Mouse (Mus musculus): ENCODE measurements around the gene Wdr91. TPM values are rescaled to one million over a fixed set of nuclear protein-coding genes. Genes with fewer than 3 reads are reported as not detected.

Wdr91 gene
- polyA plus RNA-seq, 1 experiment: 60.2 TPM

DNA sequence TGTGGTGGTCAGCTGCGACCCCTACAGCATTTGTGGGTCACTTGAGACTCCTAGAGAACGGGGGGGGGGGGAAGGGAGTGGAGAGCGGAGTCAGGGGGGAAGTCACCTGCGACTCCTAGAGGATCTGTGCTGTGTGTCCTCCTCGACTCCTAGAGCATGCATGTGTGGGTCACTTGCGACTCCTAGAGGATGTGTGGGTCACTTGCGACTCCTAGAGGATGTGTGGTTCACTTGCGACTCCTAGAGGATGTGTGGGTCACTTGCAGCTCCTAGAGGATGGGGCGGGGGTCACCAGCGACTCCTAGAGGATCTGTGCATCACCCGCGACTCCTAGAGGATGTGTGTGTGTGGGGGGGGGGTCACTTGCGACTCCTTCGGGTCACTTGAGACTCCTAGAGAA, 11.3 kb upstream of the Wdr91 start:
- 73% methylated on average over 14 of the region's 14 CpGs for WGBS
- DNase-seq: no peak
- H3K36me3 ChIP-seq (ENCODE audit: control insufficient read depth, insufficient read depth, low read length): no peaks in the 10 kb centered on the region
- H3K27me3 ChIP-seq (ENCODE audit: control insufficient read depth, insufficient read depth, low read length): no peaks in the 10 kb centered on the region
- TF ChIP-seq CTCF (IDR thresholded peaks at IDR 0.05; ENCODE audit: borderline replicate concordance, control insufficient read depth, extremely low read depth, insufficient read depth, low read length, poor library complexity) (no peak), POLR2A (IDR thresholded peaks at IDR 0.05; ENCODE audit: control insufficient read depth, extremely low read depth, insufficient read depth, low read length, poor library complexity) (no peak)
- no peak overlapping the region for H3K4me3 ChIP-seq (ENCODE audit: control insufficient read depth, insufficient read depth, low read length)
- H3K27ac ChIP-seq (ENCODE audit: control insufficient read depth, insufficient read depth, low read length): no peak overlapping the region
- H3K4me1 ChIP-seq (replicated peaks; ENCODE audit: control insufficient read depth, insufficient read depth, low read length): no peaks in the 10 kb centered on the region

DNA sequence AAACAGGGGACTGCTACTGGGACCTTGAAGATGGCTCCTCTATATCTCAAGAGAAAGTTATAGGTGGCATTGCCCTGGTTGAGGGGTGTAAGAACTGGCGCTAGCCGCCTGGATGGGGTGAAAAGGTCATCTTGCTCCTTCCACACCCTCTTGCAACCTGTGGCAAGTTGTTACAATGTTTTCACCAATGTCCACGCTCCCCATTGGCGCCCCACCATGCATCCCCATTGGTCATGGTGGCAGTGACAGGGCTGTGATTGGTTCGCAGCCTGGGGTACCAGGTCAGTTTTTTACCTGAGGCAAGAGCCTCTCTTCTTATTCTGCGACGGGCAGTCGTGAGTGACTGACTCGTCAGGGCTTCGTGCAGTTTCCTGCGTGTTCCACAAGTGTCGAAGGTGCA, 10.0 kb upstream of the Wdr91 start:
- TF ChIP-seq CTCF (IDR thresholded peaks at IDR 0.05; ENCODE audit: borderline replicate concordance, control insufficient read depth, extremely low read depth, insufficient read depth, low read length, poor library complexity) (no peak), POLR2A (IDR thresholded peaks at IDR 0.05; ENCODE audit: control insufficient read depth, extremely low read depth, insufficient read depth, low read length, poor library complexity) (no peak)
- no peak overlapping the region for H3K4me3 ChIP-seq (ENCODE audit: control insufficient read depth, insufficient read depth, low read length)
- no peaks in the 10 kb centered on the region for H3K36me3 ChIP-seq (ENCODE audit: control insufficient read depth, insufficient read depth, low read length)
- 97% methylated on average over 12 of the region's 12 CpGs for WGBS
- no peaks in the 10 kb centered on the region for H3K27me3 ChIP-seq (ENCODE audit: control insufficient read depth, insufficient read depth, low read length)
- no peak for DNase-seq
- H3K4me1 ChIP-seq (replicated peaks; ENCODE audit: control insufficient read depth, insufficient read depth, low read length): no peaks in the 10 kb centered on the region
- H3K27ac ChIP-seq (ENCODE audit: control insufficient read depth, insufficient read depth, low read length): no peak overlapping the region

DNA sequence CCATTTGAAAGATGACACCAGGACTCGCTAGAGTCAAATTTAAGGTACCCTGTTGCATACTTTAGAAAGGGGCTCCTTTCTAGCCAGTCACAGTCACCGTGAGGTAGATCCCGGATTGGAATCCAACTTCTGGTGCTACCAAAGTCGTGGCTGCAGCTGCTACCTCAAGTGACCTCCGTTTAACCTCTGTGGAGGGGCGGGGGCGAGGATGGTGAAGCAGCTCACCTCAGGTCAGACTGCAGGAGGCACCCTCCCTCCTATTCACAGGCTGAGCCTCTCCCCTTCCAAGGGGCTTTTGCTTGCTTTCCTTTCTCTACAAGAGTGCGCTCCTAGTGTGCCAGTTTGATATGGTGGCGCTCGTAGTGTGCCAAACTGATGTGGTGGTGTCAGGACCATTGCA, 9.3 kb upstream of the Wdr91 start, which contains the start of gene Stra8:
TSS of gene Stra8 (plus strand) at position 208 of the 400 bp plus-strand sequence.
- WGBS: 82% methylated on average over 10 of the region's 10 CpGs
- no peaks in the 10 kb centered on the region for H3K36me3 ChIP-seq (ENCODE audit: control insufficient read depth, insufficient read depth, low read length)
- no peak for TF ChIP-seq CTCF (IDR thresholded peaks at IDR 0.05; ENCODE audit: borderline replicate concordance, control insufficient read depth, extremely low read depth, insufficient read depth, low read length, poor library complexity)
- no peak for TF ChIP-seq POLR2A (IDR thresholded peaks at IDR 0.05; ENCODE audit: control insufficient read depth, extremely low read depth, insufficient read depth, low read length, poor library complexity)

DNA sequence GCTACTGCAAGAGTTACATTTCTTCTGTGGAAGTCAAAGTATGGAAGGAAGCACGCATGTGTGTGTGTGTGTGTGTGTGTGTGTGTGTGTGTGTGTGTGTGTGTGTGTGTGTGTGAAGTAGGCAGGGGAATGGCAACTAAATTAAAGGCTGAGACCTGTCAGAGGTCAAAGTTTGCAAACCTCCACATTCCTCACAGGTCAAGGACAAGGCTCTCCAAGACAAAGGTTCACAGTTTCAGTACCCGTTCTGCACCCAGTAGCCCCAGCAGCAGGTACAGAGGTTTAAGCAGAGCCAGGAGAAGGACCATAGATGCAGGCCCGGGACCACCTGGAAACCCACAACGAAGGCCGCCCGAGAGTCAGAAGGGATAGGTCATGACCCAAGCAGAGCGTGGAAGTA, 8.5 kb upstream of the Wdr91 start:
- Histone ChIP-seq H3K36me3 (ENCODE audit: control insufficient read depth, insufficient read depth, low read length) (no peaks in the 10 kb centered on the region), H3K4me3 (ENCODE audit: control insufficient read depth, insufficient read depth, low read length) (no peak overlapping the region), H3K27ac (ENCODE audit: control insufficient read depth, insufficient read depth, low read length) (no peak overlapping the region), H3K4me1 (replicated peaks; ENCODE audit: control insufficient read depth, insufficient read depth, low read length) (no peaks in the 10 kb centered on the region), H3K27me3 (ENCODE audit: control insufficient read depth, insufficient read depth, low read length) (no peaks in the 10 kb centered on the region)
- no peak for DNase-seq
- no peak for TF ChIP-seq CTCF (IDR thresholded peaks at IDR 0.05; ENCODE audit: borderline replicate concordance, control insufficient read depth, extremely low read depth, insufficient read depth, low read length, poor library complexity)
- TF ChIP-seq POLR2A (IDR thresholded peaks at IDR 0.05; ENCODE audit: control insufficient read depth, extremely low read depth, insufficient read depth, low read length, poor library complexity): no peak
- WGBS: 92% methylated on average over 7 of the region's 7 CpGs

More for the DNA sequence above, 9.3 kb upstream of the Wdr91 start, which contains the start of gene Stra8:
- no peak within 1 kb of the TSS for H3K27ac ChIP-seq (ENCODE audit: control insufficient read depth, insufficient read depth, low read length)
- no peak for DNase-seq
- no peaks in the 10 kb centered on the region for H3K4me1 ChIP-seq (replicated peaks; ENCODE audit: control insufficient read depth, insufficient read depth, low read length)
- no peak within 1 kb of the TSS for H3K4me3 ChIP-seq (ENCODE audit: control insufficient read depth, insufficient read depth, low read length)
- H3K27me3 ChIP-seq (ENCODE audit: control insufficient read depth, insufficient read depth, low read length): no peaks in the 10 kb centered on the region

DNA sequence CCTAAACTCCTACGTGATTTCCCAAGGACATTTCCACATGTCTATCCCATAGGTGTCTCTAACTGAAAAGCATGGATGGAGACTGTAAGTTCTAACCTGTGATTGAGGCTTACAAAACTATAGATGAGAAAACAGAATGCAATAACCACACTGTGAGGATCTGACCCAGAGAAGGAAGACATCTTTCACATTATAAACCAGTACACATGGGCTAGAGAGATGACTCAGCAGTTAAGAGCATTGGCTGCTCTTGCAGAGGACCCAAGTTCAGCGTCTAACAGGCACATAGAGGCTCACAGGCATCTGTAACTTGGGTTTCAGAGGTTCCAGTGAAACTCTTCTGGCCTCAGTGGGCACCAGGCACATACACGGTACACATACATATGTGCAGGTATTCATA, 3.8 kb upstream of the Wdr91 start:
- H3K27me3 ChIP-seq (ENCODE audit: control insufficient read depth, insufficient read depth, low read length): no peaks in the 10 kb centered on the region
- H3K4me3 ChIP-seq (ENCODE audit: control insufficient read depth, insufficient read depth, low read length): no peak overlapping the region
- H3K27ac ChIP-seq (ENCODE audit: control insufficient read depth, insufficient read depth, low read length): no peak overlapping the region
- H3K4me1 ChIP-seq (replicated peaks; ENCODE audit: control insufficient read depth, insufficient read depth, low read length): peaks cover 6% of the 10 kb centered on the region
- no peak for DNase-seq
- H3K36me3 ChIP-seq (ENCODE audit: control insufficient read depth, insufficient read depth, low read length): no peaks in the 10 kb centered on the region
- TF ChIP-seq CTCF (IDR thresholded peaks at IDR 0.05; ENCODE audit: borderline replicate concordance, control insufficient read depth, extremely low read depth, insufficient read depth, low read length, poor library complexity) (no peak), POLR2A (IDR thresholded peaks at IDR 0.05; ENCODE audit: control insufficient read depth, extremely low read depth, insufficient read depth, low read length, poor library complexity) (no peak)
- WGBS: 73% methylated on average over 3 of the region's 3 CpGs

DNA sequence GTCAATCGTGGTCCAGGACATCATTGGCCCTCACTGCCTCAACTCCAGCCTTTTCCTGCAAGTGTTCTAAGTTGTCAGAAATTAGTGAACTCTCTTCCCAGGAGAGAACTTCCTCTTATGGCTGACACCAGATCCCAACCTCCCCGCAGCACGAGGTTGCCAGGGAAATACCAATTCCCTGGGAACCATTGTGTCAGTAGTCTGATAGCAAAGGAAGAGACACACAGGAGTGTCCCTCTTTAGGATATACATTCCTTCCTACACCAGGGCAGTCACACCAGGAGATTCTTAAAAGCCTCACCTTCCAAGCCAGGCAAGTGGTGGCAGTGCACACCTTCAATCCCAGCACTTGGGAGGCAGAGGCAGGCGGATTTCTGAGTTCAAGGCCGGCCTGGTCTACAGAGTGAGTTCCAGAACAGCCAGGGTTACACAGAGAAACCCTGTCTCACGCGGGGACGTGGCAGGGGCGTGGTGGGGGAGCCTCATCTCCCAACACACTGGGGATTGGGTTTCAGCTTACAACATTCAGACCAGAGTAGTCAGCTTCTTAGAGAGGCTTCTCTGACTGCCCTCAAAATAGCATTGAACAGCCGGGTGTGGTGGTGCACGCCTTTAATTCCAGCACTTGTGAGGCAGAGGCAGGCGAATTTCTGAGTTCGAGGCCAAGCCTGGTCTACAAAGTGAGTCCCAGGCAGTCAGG, 2.8 kb upstream of the Wdr91 start:
- Histone ChIP-seq H3K4me1 (replicated peaks; ENCODE audit: control insufficient read depth, insufficient read depth, low read length) (peaks cover 6% of the 10 kb centered on the region), H3K4me3 (ENCODE audit: control insufficient read depth, insufficient read depth, low read length) (no peak overlapping the region), H3K27ac (ENCODE audit: control insufficient read depth, insufficient read depth, low read length) (no peak overlapping the region), H3K36me3 (ENCODE audit: control insufficient read depth, insufficient read depth, low read length) (no peaks in the 10 kb centered on the region), H3K27me3 (ENCODE audit: control insufficient read depth, insufficient read depth, low read length) (no peaks in the 10 kb centered on the region)
- no peak for DNase-seq
- TF ChIP-seq CTCF (IDR thresholded peaks at IDR 0.05; ENCODE audit: borderline replicate concordance, control insufficient read depth, extremely low read depth, insufficient read depth, low read length, poor library complexity): no peak
- WGBS: 94% methylated on average over 13 of the region's 13 CpGs

All from thymus, adult 2 months (tissue).